ENCODE assay signal across 1 mouse cellular context in the genomic region with DNA sequence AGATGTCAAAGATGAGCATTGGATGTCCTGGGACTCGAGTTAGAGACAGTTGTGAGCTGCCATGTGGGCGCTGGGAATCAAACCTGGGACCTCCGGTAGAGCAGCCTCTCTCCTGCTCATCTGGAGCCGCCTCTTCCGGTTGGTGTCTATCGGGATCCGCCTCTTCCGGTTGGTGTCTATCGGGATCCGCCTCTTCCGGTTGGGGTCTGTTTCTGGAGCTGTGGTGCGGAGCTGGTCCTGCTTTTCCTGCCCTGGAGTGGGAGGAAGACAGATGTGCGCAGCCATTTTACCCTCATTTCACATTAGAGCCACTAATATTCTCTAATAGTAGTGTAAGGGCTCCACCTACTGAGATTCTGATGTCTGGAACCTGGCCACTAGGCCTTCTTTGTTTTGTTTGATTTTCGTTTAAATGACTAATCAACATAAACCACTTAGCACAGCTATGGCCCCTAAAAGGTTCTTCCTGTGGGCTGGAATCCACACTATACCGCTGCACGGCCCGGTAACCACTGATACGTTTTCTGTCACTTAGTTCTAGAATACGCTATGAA.
TF ChIP-seq lines count a peak whose summit lies in the region.

No protein-coding gene starts in this region.

TF ChIP-seq in CH12.LX, 34 proteins besides CTCF, POLR2A, EP300 and RAD21:
- TF ChIP-seq ZMIZ1 (IDR thresholded peaks at IDR 0.05; ENCODE audit: low read depth, low read length) (no peak), KAT2A (IDR thresholded peaks at IDR 0.05; ENCODE audit: insufficient replicate concordance, low read length) (no peak), MAX (IDR thresholded peaks at IDR 0.05; ENCODE audit: low read length) (no peak), RCOR1 (conservative IDR thresholded peaks at IDR 0.05; ENCODE audit: low read depth, low read length) (no peak), ZNF384 (IDR thresholded peaks at IDR 0.05; ENCODE audit: low read depth, low read length) (no peak), JUND (conservative IDR thresholded peaks at IDR 0.05; ENCODE audit: low read depth, low read length) (no peak), MXI1 (IDR thresholded peaks at IDR 0.05; ENCODE audit: low read depth, low read length) (no peak), CHD2 (IDR thresholded peaks at IDR 0.05; ENCODE audit: low read length) (no peak), TBP (conservative IDR thresholded peaks at IDR 0.05; ENCODE audit: low read depth, low read length) (no peak), USF1 (IDR thresholded peaks at IDR 0.05; ENCODE audit: low read depth, low read length) (no peak), POLR2AphosphoS2 (IDR thresholded peaks at IDR 0.05; ENCODE audit: low read depth, low read length) (no peak), UBTF (IDR thresholded peaks at IDR 0.05; ENCODE audit: low read depth, low read length) (no peak), NELFE (IDR thresholded peaks at IDR 0.05; ENCODE audit: low read depth, low read length) (no peak), MYC (IDR thresholded peaks at IDR 0.05; ENCODE audit: low read depth, low read length) (no peak), GABPA (IDR thresholded peaks at IDR 0.05; ENCODE audit: insufficient replicate concordance, low read depth, low read length) (no peak), CHD1 (IDR thresholded peaks at IDR 0.05; ENCODE audit: low read depth, low read length) (no peak), JUN (IDR thresholded peaks at IDR 0.05; ENCODE audit: insufficient read depth, low read depth, low read length) (no peak), HCFC1 (IDR thresholded peaks at IDR 0.05; ENCODE audit: low read depth, low read length) (no peak), ZC3H11A (IDR thresholded peaks at IDR 0.05; ENCODE audit: low read depth, low read length) (no peak)
TF ChIP-seq in CH12.LX: peak in this region for 0.
